Mouse (Mus musculus): ENCODE measurements around the gene Prss56.

DNA sequence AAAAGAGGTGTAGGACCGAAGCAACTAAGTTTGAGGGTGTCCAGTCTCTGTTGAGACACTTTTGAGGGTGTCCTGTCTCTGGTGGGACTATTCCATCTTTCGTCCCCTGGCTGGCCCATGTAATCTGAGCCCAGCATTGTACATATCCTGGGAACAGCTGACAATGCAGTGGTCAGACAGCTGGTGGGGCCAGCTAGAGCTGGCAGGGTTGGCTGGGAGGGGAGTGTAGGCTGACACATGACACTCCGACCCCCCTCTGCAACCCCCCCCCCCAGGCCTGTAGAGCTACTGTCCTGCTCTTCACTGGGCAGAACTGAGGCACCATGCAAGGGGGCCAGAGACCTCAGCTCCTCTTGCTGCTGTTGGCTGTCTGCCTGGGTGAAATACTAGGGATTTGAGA lies 22.4 kb downstream of the Prss56 start:
- TF ChIP-seq GATA1 (IDR thresholded peaks at IDR 0.05; ENCODE audit: borderline replicate concordance, low read length) (no peak), FLI1 (IDR thresholded peaks at IDR 0.05; ENCODE audit: low read length) (no peak)

Data from megakaryocyte, embryonic 14.5 days (primary cell).